Mouse (Mus musculus) ES-E14 (cell line): ENCODE data around the gene Hspb11.

Experiments used
- HCFC1 ChIP-seq: IDR thresholded peaks from 2 replicates; pipeline ENCODE4 v1.6.1; 2012; ENCODE audit warnings: low read length, inconsistent platforms, borderline replicate concordance; ENCODE audit not compliant: insufficient read depth
- MAFK ChIP-seq: IDR thresholded peaks from 2 replicates; pipeline ENCODE4 v1.6.1; 2014; ENCODE audit warnings: mild to moderate bottlenecking, low read depth, low read length, inconsistent platforms; ENCODE audit not compliant: insufficient read depth
- ZC3H11A ChIP-seq: IDR thresholded peaks from 2 replicates; pipeline ENCODE4 v1.6.1; 2012; ENCODE audit warnings: low read depth, mild to moderate bottlenecking, inconsistent platforms, low read length, borderline replicate concordance
- ZNF384 ChIP-seq: IDR thresholded peaks from 2 replicates; pipeline ENCODE4 v1.6.1; 2012; ENCODE audit warnings: low read depth, low read length, inconsistent platforms

DNA sequence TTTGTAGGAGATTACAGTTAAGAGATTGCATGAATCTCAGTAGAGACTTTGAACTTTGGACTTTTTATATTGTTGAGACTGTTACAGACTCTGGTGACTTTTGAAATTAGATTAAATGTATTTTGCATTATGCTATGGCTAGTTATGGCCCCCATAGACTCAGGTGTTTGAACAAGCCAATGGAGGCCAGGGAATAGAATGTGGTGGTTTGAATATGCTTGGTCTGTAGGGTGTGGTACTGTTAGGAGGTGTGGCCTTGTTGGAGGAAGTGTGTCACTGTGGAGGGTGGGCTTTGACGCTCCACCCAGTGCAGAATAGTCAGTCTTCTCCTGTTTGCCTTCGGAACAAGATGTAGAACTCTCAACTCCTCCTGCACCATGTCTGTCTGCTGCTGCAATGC is 69.7 kb downstream of the Hspb11 start:
- TF ChIP-seq ZC3H11A, result no peak
- no peak for TF ChIP-seq MAFK
- no peak for TF ChIP-seq HCFC1
- TF ChIP-seq ZNF384, result no peak
